Mouse (Mus musculus): Measurements from ENCODE around the gene Taok3. TPM values are rescaled to one million over a fixed set of nuclear protein-coding genes. Genes with fewer than 3 reads are reported as not detected.

Gene Taok3
- polyA plus RNA-seq, 1 experiment: 25.1 TPM

- Histone ChIP-seq H3K4me1 (ENCODE audit: control insufficient read depth, insufficient read depth, low read length) (no peaks in the 10 kb centered on the region), H3K4me3 (ENCODE audit: insufficient read depth, low read length) (no peak overlapping the region), H3K27ac (ENCODE audit: insufficient read depth, low read length) (no peak overlapping the region)
- no peak for TF ChIP-seq POLR2A (IDR thresholded peaks at IDR 0.05; ENCODE audit: low read depth, low read length)
- no peak for TF ChIP-seq CTCF (IDR thresholded peaks at IDR 0.05; ENCODE audit: borderline replicate concordance, insufficient read depth, low read length)
Observed at GRCm38 (mm10) chr5:117258276-117258675, 138.3 kb downstream of the Taok3 start.

GRCm38 (mm10) chr5:117263566-117263965 lies 143.6 kb downstream of the Taok3 start:
- Histone ChIP-seq H3K4me3 (ENCODE audit: insufficient read depth, low read length) (no peak overlapping the region), H3K27ac (ENCODE audit: insufficient read depth, low read length) (no peak overlapping the region), H3K4me1 (ENCODE audit: control insufficient read depth, insufficient read depth, low read length) (no peaks in the 10 kb centered on the region)
- no peak for TF ChIP-seq CTCF (IDR thresholded peaks at IDR 0.05; ENCODE audit: borderline replicate concordance, insufficient read depth, low read length)
- TF ChIP-seq POLR2A (IDR thresholded peaks at IDR 0.05; ENCODE audit: low read depth, low read length): no peak

GRCm38 (mm10) chr5:117264701-117265100 lies 144.8 kb downstream of the Taok3 start:
- H3K27ac ChIP-seq (ENCODE audit: insufficient read depth, low read length): no peak overlapping the region
- no peaks in the 10 kb centered on the region for H3K4me1 ChIP-seq (ENCODE audit: control insufficient read depth, insufficient read depth, low read length)
- TF ChIP-seq POLR2A (IDR thresholded peaks at IDR 0.05; ENCODE audit: low read depth, low read length) (no peak), CTCF (IDR thresholded peaks at IDR 0.05; ENCODE audit: borderline replicate concordance, insufficient read depth, low read length) (no peak)
- H3K4me3 ChIP-seq (ENCODE audit: insufficient read depth, low read length): no peak overlapping the region

- no peak overlapping the region for H3K27ac ChIP-seq (ENCODE audit: insufficient read depth, low read length)
- H3K4me1 ChIP-seq (ENCODE audit: control insufficient read depth, insufficient read depth, low read length): no peaks in the 10 kb centered on the region
- TF ChIP-seq CTCF (IDR thresholded peaks at IDR 0.05; ENCODE audit: borderline replicate concordance, insufficient read depth, low read length): no peak
- TF ChIP-seq POLR2A (IDR thresholded peaks at IDR 0.05; ENCODE audit: low read depth, low read length): no peak
- no peak overlapping the region for H3K4me3 ChIP-seq (ENCODE audit: insufficient read depth, low read length)
Observed at GRCm38 (mm10) chr5:117267913-117268312, 148.0 kb downstream of the Taok3 start.

- no peak overlapping the region for H3K27ac ChIP-seq (ENCODE audit: insufficient read depth, low read length)
- H3K4me3 ChIP-seq (ENCODE audit: insufficient read depth, low read length): no peak overlapping the region
- TF ChIP-seq CTCF (IDR thresholded peaks at IDR 0.05; ENCODE audit: borderline replicate concordance, insufficient read depth, low read length) (no peak), POLR2A (IDR thresholded peaks at IDR 0.05; ENCODE audit: low read depth, low read length) (no peak)
- no peaks in the 10 kb centered on the region for H3K4me1 ChIP-seq (ENCODE audit: control insufficient read depth, insufficient read depth, low read length)
Observed at GRCm38 (mm10) chr5:117268749-117269148, 148.8 kb downstream of the Taok3 start.

GRCm38 (mm10) chr5:117269395-117269794 lies 149.5 kb downstream of the Taok3 start:
- TF ChIP-seq CTCF (IDR thresholded peaks at IDR 0.05; ENCODE audit: borderline replicate concordance, insufficient read depth, low read length) (no peak), POLR2A (IDR thresholded peaks at IDR 0.05; ENCODE audit: low read depth, low read length) (no peak)
- Histone ChIP-seq H3K4me3 (ENCODE audit: insufficient read depth, low read length) (no peak overlapping the region), H3K27ac (ENCODE audit: insufficient read depth, low read length) (no peak overlapping the region), H3K4me1 (ENCODE audit: control insufficient read depth, insufficient read depth, low read length) (no peaks in the 10 kb centered on the region)

- H3K27ac ChIP-seq (ENCODE audit: insufficient read depth, low read length): no peak overlapping the region
- H3K4me3 ChIP-seq (ENCODE audit: insufficient read depth, low read length): no peak overlapping the region
- H3K4me1 ChIP-seq (ENCODE audit: control insufficient read depth, insufficient read depth, low read length): no peaks in the 10 kb centered on the region
- TF ChIP-seq POLR2A (IDR thresholded peaks at IDR 0.05; ENCODE audit: low read depth, low read length) (no peak), CTCF (IDR thresholded peaks at IDR 0.05; ENCODE audit: borderline replicate concordance, insufficient read depth, low read length) (no peak)
Observed at GRCm38 (mm10) chr5:117271945-117272344, 152.0 kb downstream of the Taok3 start.

GRCm38 (mm10) chr5:117274817-117275216 lies 154.9 kb downstream of the Taok3 start:
- Histone ChIP-seq H3K27ac (ENCODE audit: insufficient read depth, low read length) (no peak overlapping the region), H3K4me3 (ENCODE audit: insufficient read depth, low read length) (no peak overlapping the region), H3K4me1 (ENCODE audit: control insufficient read depth, insufficient read depth, low read length) (no peaks in the 10 kb centered on the region)
- TF ChIP-seq POLR2A (IDR thresholded peaks at IDR 0.05; ENCODE audit: low read depth, low read length) (no peak), CTCF (IDR thresholded peaks at IDR 0.05; ENCODE audit: borderline replicate concordance, insufficient read depth, low read length) (no peak)

- TF ChIP-seq POLR2A (IDR thresholded peaks at IDR 0.05; ENCODE audit: low read depth, low read length) (no peak), CTCF (IDR thresholded peaks at IDR 0.05; ENCODE audit: borderline replicate concordance, insufficient read depth, low read length) (no peak)
- Histone ChIP-seq H3K4me1 (ENCODE audit: control insufficient read depth, insufficient read depth, low read length) (peaks cover 5% of the 10 kb centered on the region), H3K27ac (ENCODE audit: insufficient read depth, low read length) (no peak overlapping the region), H3K4me3 (ENCODE audit: insufficient read depth, low read length) (no peak overlapping the region)
Observed at GRCm38 (mm10) chr5:117277784-117278183, 157.9 kb downstream of the Taok3 start.

GRCm38 (mm10) chr5:117278809-117279668 lies 159.1 kb downstream of the Taok3 start:
- TF ChIP-seq POLR2A (IDR thresholded peaks at IDR 0.05; ENCODE audit: low read depth, low read length): no peak
- TF ChIP-seq CTCF (IDR thresholded peaks at IDR 0.05; ENCODE audit: borderline replicate concordance, insufficient read depth, low read length): no peak
- no peak overlapping the region for H3K4me3 ChIP-seq (ENCODE audit: insufficient read depth, low read length)
- no peak overlapping the region for H3K27ac ChIP-seq (ENCODE audit: insufficient read depth, low read length)
- H3K4me1 ChIP-seq (ENCODE audit: control insufficient read depth, insufficient read depth, low read length): peaks cover 5% of the 10 kb centered on the region
